Mouse (Mus musculus) regulatory T cell (primary cell): ENCODE data around the gene Tmem213.

Experiments
- in situ Hi-C: fragments of 300-600 bp; cut with MboI, MseI; formaldehyde crosslinking; loops from one replicate; pipeline ENCODE4 v1.15.1; 2025; ENCODE audit warnings: high pct_unique_total_duplicates

The Tmem213 gene

GRCm38 (mm10) chr6:38109160-38109795 lies at the start of gene Tmem213:
TSS of gene Tmem213 (plus strand) at chr6:38109255.
- in situ Hi-C loops = no loop called here

GRCm38 (mm10) chr6:38064621-38065020 lies 44.4 kb upstream of the Tmem213 start:
- in situ Hi-C loops = loop anchor here (10.0 kb wide), 1 partner anchor 710 kb away; no protein-coding TSS in a partner anchor

GRCm38 (mm10) chr6:38065122-38065500 lies 43.9 kb upstream of the Tmem213 start:
- in situ Hi-C loops = loop anchor here (10.0 kb wide), 1 partner anchor 710 kb away; no protein-coding TSS in a partner anchor

GRCm38 (mm10) chr6:38065501-38066122 lies 43.4 kb upstream of the Tmem213 start:
- in situ Hi-C loops = loop anchor here (10.0 kb wide), 1 partner anchor 711 kb away; no protein-coding TSS in a partner anchor

- in situ Hi-C loops = loop anchor here (10.0 kb wide), 1 partner anchor 711 kb away; no protein-coding TSS in a partner anchor
Observed at GRCm38 (mm10) chr6:38066215-38066614, 42.8 kb upstream of the Tmem213 start.

- in situ Hi-C loops = no loop called here
Observed at GRCm38 (mm10) chr6:38071256-38071655, 37.8 kb upstream of the Tmem213 start.

- in situ Hi-C loops = no loop called here
Observed at GRCm38 (mm10) chr6:38072137-38072796, 36.8 kb upstream of the Tmem213 start.

GRCm38 (mm10) chr6:38073592-38073991 lies 35.5 kb upstream of the Tmem213 start:
- in situ Hi-C loops = no loop called here

- in situ Hi-C loops = no loop called here
Observed at GRCm38 (mm10) chr6:38080364-38080763, 28.7 kb upstream of the Tmem213 start.

- in situ Hi-C loops = no loop called here
Observed at GRCm38 (mm10) chr6:38081727-38082341, 27.2 kb upstream of the Tmem213 start.

GRCm38 (mm10) chr6:38083204-38083603 lies 25.9 kb upstream of the Tmem213 start:
- in situ Hi-C loops = no loop called here

GRCm38 (mm10) chr6:38087242-38088026 lies 21.6 kb upstream of the Tmem213 start:
- in situ Hi-C loops = no loop called here

GRCm38 (mm10) chr6:38092539-38092938 lies 16.5 kb upstream of the Tmem213 start:
- in situ Hi-C loops = no loop called here

GRCm38 (mm10) chr6:38094701-38095100 lies 14.4 kb upstream of the Tmem213 start:
- in situ Hi-C loops = no loop called here

GRCm38 (mm10) chr6:38096961-38097370 lies 12.1 kb upstream of the Tmem213 start:
- in situ Hi-C loops = no loop called here

GRCm38 (mm10) chr6:38102216-38102795 lies 6.7 kb upstream of the Tmem213 start:
- in situ Hi-C loops = no loop called here

- in situ Hi-C loops = no loop called here
Observed at GRCm38 (mm10) chr6:38103775-38104174, 5.3 kb upstream of the Tmem213 start.

- in situ Hi-C loops = no loop called here
Observed at GRCm38 (mm10) chr6:38105924-38106323, 3.1 kb upstream of the Tmem213 start.

GRCm38 (mm10) chr6:38108449-38108848 lies 606 bp upstream of the Tmem213 start:
- in situ Hi-C loops = no loop called here

GRCm38 (mm10) chr6:38109871-38110270 lies 816 bp downstream of the Tmem213 start:
- in situ Hi-C loops = no loop called here

GRCm38 (mm10) chr6:38110859-38111258 lies 1.8 kb downstream of the Tmem213 start:
- in situ Hi-C loops = no loop called here
